Mouse (Mus musculus) ES-Bruce4 (cell line): Measurements from ENCODE around the gene Iqschfp.

ENCODE experiments used
- CTCF ChIP-seq: IDR thresholded peaks from one replicate; pipeline ENCODE4 v1.8.1; 2011; ENCODE audit warnings: low read depth, low read length
- EP300 ChIP-seq: IDR thresholded peaks from 2 replicates; pipeline ENCODE4 v1.6.1; 2011; ENCODE audit warnings: low read depth, low read length; ENCODE audit not compliant: insufficient read depth
- POLR2A ChIP-seq: IDR thresholded peaks from one replicate; pipeline ENCODE4 v1.8.1; 2011; ENCODE audit warnings: low read length; ENCODE audit not compliant: insufficient read depth

DNA sequence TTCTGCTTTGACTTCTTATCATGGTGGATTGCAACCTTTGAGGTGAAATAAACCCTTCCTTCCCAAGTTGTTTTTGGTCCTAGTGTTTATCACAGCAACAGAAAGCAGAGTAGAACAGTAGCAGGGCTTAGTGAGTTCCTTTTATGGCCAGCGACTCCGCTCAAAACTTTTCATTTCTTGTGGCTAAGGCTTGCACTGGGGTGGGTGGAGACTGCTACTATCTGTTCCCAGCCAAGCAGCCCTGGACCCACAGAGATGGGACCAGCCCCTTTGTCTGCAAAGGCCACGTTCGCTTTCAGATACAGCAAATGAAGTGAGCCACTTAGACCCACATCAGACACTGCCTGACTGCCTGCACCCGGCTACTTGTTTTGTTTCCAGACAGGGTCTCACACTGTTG, 618.8 kb downstream of the Iqschfp start:
- TF ChIP-seq CTCF (no peak), EP300 (no peak), POLR2A (no peak)
